Comparison of ENCODE assay signal across 18 mouse cellular contexts in the genomic region with DNA sequence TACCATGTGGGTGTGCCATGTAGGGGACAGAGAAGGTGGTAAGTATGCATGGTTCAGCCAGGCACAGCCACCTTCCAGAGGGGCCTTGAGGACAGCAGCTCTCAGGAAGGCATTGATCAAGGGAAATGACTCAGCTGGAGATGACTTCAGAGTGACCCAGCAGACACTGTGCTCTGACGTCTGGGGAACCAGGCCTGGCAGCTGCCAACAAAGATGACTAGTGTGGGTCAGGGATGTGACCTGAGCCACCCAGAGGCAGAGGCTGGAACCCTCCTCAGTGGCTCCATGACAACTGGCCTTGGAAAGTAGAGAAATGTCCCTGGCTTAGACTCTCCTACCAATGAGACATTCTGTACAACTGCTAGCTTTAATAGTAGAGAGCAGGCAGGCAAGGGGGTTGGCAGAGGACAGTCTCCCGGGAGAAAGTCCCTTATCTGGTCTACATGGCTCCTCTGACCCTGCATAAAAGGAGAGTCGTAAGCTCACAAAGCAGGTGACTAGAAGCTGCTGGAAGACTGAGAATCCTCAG.
"Had no signal": no experiment of that assay in that cellular context is flagged by ENCODE, and none has a peak within 500 bp of the region (broad histone marks: within the 10 kb centered on the region; RNA-seq: fewer than 3 reads in every experiment).

No protein-coding gene starts in this region.

- H3K4me1 ChIP-seq: liver, embryonic 15.5 days had no signal

- H3K9ac ChIP-seq: limb, embryonic 13.5 days; liver, embryonic 15.5 days; lung, embryonic 14.5 days; neural tube, embryonic 13.5 days; stomach, embryonic 15.5 days had no signal

- DNase-seq: kidney, adult 11 months; kidney, adult 9 months; kidney, postnatal 4 days; left cerebral cortex, postnatal 4 days; lung, embryonic 14.5 days; lung, postnatal 10 days; lung, postnatal 4 days; midbrain, embryonic 14.5 days; retina, postnatal 1 day; right cerebral cortex, postnatal 14 days; thymus, postnatal 4 days had no signal

- H3K4me2 ChIP-seq: limb, embryonic 13.5 days; liver, embryonic 11.5 days; liver, embryonic 15.5 days; lung, embryonic 14.5 days; neural tube, embryonic 13.5 days; stomach, embryonic 15.5 days had no signal

- H3K4me3 ChIP-seq: layer of hippocampus, adult 2 months; limb, embryonic 13.5 days; liver, embryonic 15.5 days; neural tube, embryonic 13.5 days; stomach, embryonic 15.5 days had no signal

- H3K27ac ChIP-seq: kidney, postnatal 0 days; layer of hippocampus, adult 2 months; limb, embryonic 13.5 days; liver, embryonic 15.5 days; neural tube, embryonic 13.5 days; stomach, embryonic 15.5 days had no signal

- H3K9me3 ChIP-seq: liver, embryonic 15.5 days; neural tube, embryonic 13.5 days; stomach, embryonic 15.5 days had no signal

- H3K27me3 ChIP-seq: limb, embryonic 13.5 days; liver, embryonic 15.5 days; neural tube, embryonic 13.5 days; stomach, embryonic 15.5 days had no signal

- H3K36me3 ChIP-seq: limb, embryonic 13.5 days; liver, embryonic 15.5 days; neural tube, embryonic 13.5 days; stomach, embryonic 15.5 days had no signal
